Mouse (Mus musculus) retina, embryonic 14.5 days (tissue): ENCODE results near the gene Esrp2.

Experiments used
- DNase-seq: peaks from one replicate; pipeline ENCODE4 v3.0.0-alpha.2; 2015; ENCODE audit warnings: low spot score

Gene Esrp2

GRCm38 (mm10) chr8:106136156-106137130 is at the start of gene Esrp2:
Gene Esrp2 (minus strand): TSS chr8:106136974.
- peak; percentile 26 for DNase-seq

- DNase-seq = no peak
These were observed 49.6 kb upstream of the Esrp2 start for GRCm38 (mm10) chr8:106186394-106186793.

GRCm38 (mm10) chr8:106185628-106186270 is 49.0 kb upstream of the Esrp2 start:
- no peak for DNase-seq

DNA sequence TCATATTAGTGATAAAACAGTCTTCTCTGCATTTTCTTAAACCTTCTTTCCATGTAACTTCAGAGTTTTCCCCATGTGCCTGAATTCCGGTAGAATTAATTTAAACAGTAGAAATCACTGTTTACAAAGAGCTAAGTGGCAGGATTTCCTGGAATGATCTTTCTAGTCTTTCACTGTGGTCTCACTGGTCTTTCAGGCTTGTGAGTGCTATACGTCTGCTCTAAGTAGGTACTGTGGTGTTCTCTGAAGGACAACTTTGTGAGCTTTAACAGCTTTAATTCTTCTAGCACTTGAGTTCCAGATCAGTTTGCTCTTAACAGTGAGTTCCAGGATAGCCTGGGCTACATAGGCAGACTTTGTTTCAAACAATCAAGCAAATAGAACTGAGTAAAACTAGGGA is 41.7 kb upstream of the Esrp2 start:
- DNase-seq = no peak

GRCm38 (mm10) chr8:106177594-106177993 is 40.8 kb upstream of the Esrp2 start:
- DNase-seq = no peak

- DNase-seq = no peak
These were observed 40.1 kb upstream of the Esrp2 start for GRCm38 (mm10) chr8:106176891-106177290.

- no peak for DNase-seq
These were observed 36.8 kb upstream of the Esrp2 start for GRCm38 (mm10) chr8:106173566-106173965.

GRCm38 (mm10) chr8:106169934-106170480 is 33.2 kb upstream of the Esrp2 start:
- peak; percentile 18 for DNase-seq

GRCm38 (mm10) chr8:106169017-106169933 is 32.5 kb upstream of the Esrp2 start:
- DNase-seq = peak; percentile 72

DNA sequence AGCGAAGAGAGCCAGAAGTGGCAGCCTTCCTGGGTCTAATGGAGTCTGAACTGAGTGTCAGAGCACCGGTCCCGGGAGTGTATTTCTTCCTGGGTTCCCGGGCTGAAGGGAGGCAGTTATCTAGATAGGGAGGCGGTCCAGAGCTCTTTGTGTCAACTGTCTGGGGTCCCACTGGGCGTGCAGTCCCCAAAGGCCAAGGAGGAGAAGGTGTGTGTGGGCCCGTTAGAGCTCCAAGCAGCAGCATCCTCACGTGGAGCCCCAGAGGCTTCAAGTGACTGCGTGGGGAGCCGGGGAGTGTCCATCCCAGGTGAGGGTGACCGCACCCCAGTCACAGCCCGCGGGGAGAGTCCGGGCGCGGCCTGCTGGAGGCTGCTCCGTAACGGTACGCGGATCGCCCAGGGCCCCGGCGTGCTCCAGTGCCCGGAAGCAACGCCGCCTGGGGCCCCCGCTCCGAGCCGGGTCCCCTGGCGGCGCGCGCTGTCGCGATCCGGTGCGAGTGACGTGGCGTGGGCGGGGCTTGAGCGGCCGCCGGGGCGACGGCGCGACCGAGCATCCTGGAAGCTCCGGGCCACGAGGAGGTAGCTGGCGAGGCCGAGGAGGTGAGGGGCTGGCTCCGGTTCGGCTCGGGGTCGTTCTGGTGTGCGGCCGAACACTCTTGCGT is 31.7 kb upstream of the Esrp2 start, which contains the start of gene Slc7a6:
Gene Slc7a6, plus strand, starts transcription at position 502 of the 661 bp plus-strand sequence.
- DNase-seq = peak; percentile 83

DNA sequence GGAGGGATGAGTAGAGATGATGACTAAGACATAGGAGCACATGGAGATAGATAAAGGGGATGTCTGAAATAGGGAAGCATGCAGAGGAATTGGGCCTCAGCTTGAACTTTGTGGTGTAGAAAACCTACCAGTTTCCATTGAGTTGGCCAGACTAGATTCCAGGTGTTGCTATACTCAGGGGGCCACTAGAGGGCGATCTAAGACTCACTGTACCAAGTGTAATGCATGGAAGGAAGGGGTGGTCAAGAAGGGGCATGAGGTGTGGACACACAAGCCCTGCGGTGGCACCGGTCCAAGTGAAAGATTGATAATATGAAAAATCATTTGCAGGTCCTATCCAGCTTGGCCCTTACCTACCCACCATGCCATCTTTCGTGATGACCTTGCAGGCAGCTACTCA is 28.7 kb upstream of the Esrp2 start:
- DNase-seq = peak; percentile 85

- DNase-seq = no peak
These were observed 26.5 kb upstream of the Esrp2 start for GRCm38 (mm10) chr8:106163251-106163650.

DNA sequence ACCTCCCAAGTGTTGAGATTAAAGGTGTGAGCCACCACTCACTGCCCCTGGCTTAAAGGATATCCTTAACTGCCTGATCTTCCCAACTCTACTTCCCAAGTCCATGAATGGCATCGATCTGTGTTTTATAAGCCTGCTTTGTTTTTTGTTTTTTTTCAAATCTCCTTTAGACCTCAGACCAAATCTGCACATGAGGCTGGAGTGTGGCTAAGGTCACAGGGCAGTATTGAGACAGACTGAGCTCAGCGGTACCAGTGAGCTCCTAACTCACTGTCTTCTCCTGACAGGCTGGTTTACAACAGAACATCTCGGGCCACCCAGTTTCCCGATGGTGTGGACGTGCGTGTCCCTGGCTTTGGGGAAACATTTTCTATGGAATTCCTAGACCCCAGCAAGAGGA is 23.1 kb upstream of the Esrp2 start:
- no peak for DNase-seq

- no peak for DNase-seq
These were observed 21.6 kb upstream of the Esrp2 start for GRCm38 (mm10) chr8:106158381-106158780.

DNA sequence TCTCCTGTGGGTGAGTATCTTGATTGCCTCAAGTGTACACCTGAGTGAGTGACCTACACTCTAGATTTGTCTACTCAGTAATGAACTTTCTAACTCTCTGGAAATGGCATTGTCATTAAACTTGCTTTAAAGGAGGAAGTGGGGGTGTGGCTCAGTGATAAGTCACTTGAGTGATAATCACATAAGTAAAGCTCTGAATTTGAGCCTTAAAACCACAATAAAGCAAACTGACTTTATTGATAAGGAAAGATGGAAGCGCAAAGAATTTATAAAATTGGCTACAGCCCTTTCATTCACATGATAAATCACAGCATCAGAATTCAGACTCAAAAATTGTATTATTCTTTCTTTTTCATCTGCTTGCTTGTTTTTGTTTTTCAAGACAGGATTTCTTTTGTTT is 20.6 kb upstream of the Esrp2 start:
- no peak for DNase-seq

DNA sequence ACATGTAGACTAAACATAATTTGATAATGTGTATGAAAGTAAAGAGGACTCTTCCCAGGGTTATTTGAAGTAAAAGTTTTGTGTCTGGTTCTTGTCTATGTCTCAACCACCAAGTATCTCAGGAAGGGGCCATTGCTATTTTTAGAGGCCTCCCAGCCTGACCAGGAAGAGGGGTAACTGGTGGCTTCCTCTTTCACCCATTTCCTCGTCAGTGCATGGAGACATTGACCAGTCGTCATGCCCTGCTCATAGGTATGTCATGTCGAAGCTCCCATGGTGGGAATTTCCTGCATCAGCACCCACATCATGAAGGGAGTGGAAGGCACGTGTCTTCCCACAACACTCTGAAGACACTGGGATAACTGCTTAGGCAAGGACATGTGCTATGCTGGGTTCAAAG is 16.1 kb upstream of the Esrp2 start:
- no peak for DNase-seq

- no peak for DNase-seq
These were observed 14.3 kb upstream of the Esrp2 start for GRCm38 (mm10) chr8:106151041-106151440.

DNA sequence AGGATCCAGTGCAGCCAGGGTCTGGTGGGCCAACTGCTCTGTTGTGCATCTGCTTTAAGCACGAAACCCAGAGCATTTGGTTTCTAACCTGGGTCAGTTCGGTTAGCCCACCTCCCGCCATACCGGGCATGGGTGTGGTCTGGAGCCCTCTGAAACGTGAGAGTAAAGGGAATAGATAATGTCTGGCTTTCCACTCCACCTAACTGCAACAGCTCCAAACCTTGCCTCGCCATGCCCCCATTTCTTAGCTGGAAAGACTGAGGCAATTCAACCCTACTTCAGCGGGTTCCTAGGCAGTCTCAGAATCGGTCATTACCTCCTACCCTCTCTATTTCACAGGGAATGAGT is 13.9 kb upstream of the Esrp2 start:
- DNase-seq = peak; percentile 10

DNA sequence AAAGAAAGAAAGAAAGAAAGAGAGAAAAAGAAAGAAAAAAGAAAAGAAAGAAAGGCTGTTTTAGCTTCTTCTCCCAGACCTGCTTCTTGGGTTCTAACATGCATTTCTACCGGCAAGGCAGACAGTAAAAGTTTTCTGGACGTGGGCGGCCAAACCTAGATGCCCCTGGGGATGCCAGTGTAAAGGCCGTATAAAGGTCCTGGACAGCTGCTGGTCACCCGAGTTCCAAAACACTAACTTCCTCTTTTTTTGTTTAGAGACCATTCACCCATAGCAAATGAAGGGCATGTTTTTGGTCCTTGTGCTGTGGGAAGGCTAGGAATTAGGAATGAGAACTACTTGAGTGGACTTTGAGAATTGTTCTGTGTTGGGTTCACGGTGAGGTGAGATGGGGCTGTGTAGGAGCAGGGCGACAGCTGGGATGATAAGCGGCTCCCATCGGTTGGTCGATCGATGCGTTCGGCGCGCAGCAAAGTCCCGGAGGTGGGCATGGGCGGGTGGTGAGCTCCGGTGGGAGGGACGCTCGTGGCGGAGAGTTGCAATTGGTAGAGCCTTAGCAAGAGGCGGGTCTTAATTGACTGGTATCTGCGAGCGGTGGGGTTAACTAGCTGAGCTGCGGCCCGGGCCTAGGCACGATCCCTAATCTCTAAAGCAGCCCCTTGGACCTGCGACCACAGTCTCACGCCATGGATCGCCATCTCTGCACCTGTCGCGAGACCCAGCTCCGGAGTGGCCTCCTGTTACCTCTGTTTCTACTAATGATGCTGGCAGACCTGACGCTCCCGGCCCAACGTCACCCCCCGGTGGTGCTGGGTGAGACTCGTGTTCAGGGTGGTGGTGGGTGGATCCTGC is 13.3 kb upstream of the Esrp2 start, which contains the start of gene Pla2g15:
Gene Pla2g15, plus strand, starts transcription at position 599 of the 852 bp plus-strand sequence.
- peak; percentile 94 for DNase-seq

GRCm38 (mm10) chr8:106149025-106149424 is 12.3 kb upstream of the Esrp2 start:
- no peak for DNase-seq
